9 mouse cellular contexts compared by ENCODE assay signal in genomic region chr3:92998691-92999090, GRCm38 (mm10). TPM values are rescaled to one million over a fixed set of nuclear protein-coding genes. Genes with fewer than 3 reads are reported as not detected.
DNase-seq lines count a peak whose midpoint lies in the region; ATAC-seq and TF ChIP-seq lines count a peak whose summit lies in the region.
"Had no signal": no experiment of that assay in that cellular context is flagged by ENCODE, and none has a peak within 500 bp of the region (broad histone marks: within the 10 kb centered on the region; RNA-seq: fewer than 3 reads in every experiment).

No protein-coding gene starts in this region.

- DNase-seq in 3T3-L1 (ENCODE audit: low read depth, low spot score) = peak; percentile 90
- peak; percentile 7 to 18 for DNase-seq in adrenal gland, postnatal 4 days (ENCODE audit: low spot score in 2 of 2)
- DNase-seq in heart, postnatal 10 days = peak; percentile 53 to 74
- DNase-seq in kidney, postnatal 36 days = peak; percentile 54 to 87
- DNase-seq in liver, embryonic 14.5 days (ENCODE audit: low read depth in 3 of 3, low spot score in 3 of 3) = peak in 1 of 3 experiments; percentile 3
- peak; percentile 19 for DNase-seq in ovary, adult 18-20 months (ENCODE audit: low spot score)
- DNase-seq in urinary bladder, adult 2 months (ENCODE audit: low spot score) = peak; percentile 42

- no peaks in the 10 kb centered on the region for H3K27me3 ChIP-seq in embryonic facial prominence, embryonic 12.5 days
- no peaks in the 10 kb centered on the region for H3K27me3 ChIP-seq in liver, embryonic 14.5 days (ENCODE audit: control insufficient read depth, insufficient read depth, low read length)

- no peaks in the 10 kb centered on the region for H3K9me3 ChIP-seq in embryonic facial prominence, embryonic 12.5 days
- H3K9me3 ChIP-seq in liver, embryonic 14.5 days (ENCODE audit: control insufficient read depth, low read length) = no peaks in the 10 kb centered on the region

- no peak for TF ChIP-seq EP300 in liver, embryonic 14.5 days (IDR thresholded peaks at IDR 0.05; ENCODE audit: low read depth)

- 4% methylated on average over 7 of the region's 7 CpGs for WGBS in embryonic facial prominence, embryonic 12.5 days
- 4% methylated on average over 7 of the region's 7 CpGs for WGBS in liver, embryonic 14.5 days (ENCODE audit: insufficient replicate concordance)

- H3K4me1 ChIP-seq in embryonic facial prominence, embryonic 12.5 days = no peaks in the 10 kb centered on the region
- H3K4me1 ChIP-seq in liver, embryonic 14.5 days (replicated peaks; ENCODE audit: control insufficient read depth in 2 of 2, insufficient read depth in 2 of 2, low read length in 1 of 2) = no peaks in the 10 kb centered on the region

- no peaks in the 10 kb centered on the region for H3K36me3 ChIP-seq in embryonic facial prominence, embryonic 12.5 days
- H3K36me3 ChIP-seq in liver, embryonic 14.5 days (replicated peaks; ENCODE audit: control insufficient read depth, insufficient read depth, low read depth) = no peaks in the 10 kb centered on the region

- H3K4me2 ChIP-seq in embryonic facial prominence, embryonic 12.5 days (replicated peaks) = no peak overlapping the region
- H3K4me2 ChIP-seq in liver, embryonic 14.5 days (ENCODE audit: low read depth) = no peak overlapping the region

- H3K9ac ChIP-seq in embryonic facial prominence, embryonic 12.5 days = no peak overlapping the region
- no peak overlapping the region for H3K9ac ChIP-seq in liver, embryonic 14.5 days (replicated peaks)

- no peak overlapping the region for H3K4me3 ChIP-seq in embryonic facial prominence, embryonic 12.5 days
- no peak overlapping the region for H3K4me3 ChIP-seq in liver, embryonic 14.5 days (ENCODE audit: insufficient read depth in 1 of 2, low read depth in 2 of 2, low read length in 2 of 2)

- peak; percentile 84 for TF ChIP-seq CTCF in liver, embryonic 14.5 days (IDR thresholded peaks at IDR 0.05; ENCODE audit: low read depth)

- 0 out of 2 replicates have a peak, but pooled peaks have one; percentile 47 for ATAC-seq in embryonic facial prominence, embryonic 12.5 days (ENCODE audit: insufficient number of reproducible peaks, insufficient read depth, low FRiP score, low TSS enrichment)
- no peak for ATAC-seq in liver, embryonic 14.5 days (ENCODE audit: insufficient read depth)

- H3K27ac ChIP-seq in embryonic facial prominence, embryonic 12.5 days = no peak overlapping the region
- no peak overlapping the region for H3K27ac ChIP-seq in liver, embryonic 14.5 days

- intact Hi-C loops in heart, postnatal 10 days (cut with DNase I) = no loop called here

RNA-seq across cellular contexts. Expression of gene Lce3f, which starts 6.7 kb away (rescaled TPM):
- not detected for total RNA-seq in adrenal gland, postnatal 4 days (2021)
- not detected in 2 replicates for polyA plus RNA-seq in embryonic facial prominence, embryonic 12.5 days (2016; fragmentation: Nextera tagmentation; extraction: Ambion mirVana)
- not detected for total RNA-seq in heart, postnatal 10 days (2021)
- not detected in 2 replicates for polyA plus RNA-seq in liver, embryonic 14.5 days (2012; rRNA removed)
- polyA plus RNA-seq in liver, embryonic 14.5 days (2014; fragmentation: Nextera tagmentation; extraction: Ambion mirVana) = not detected in 2 replicates
- polyA plus RNA-seq in urinary bladder, adult 2 months (2012; rRNA removed) = not detected in 2 replicates
- total RNA-seq: neutrophil, adult 5-6 weeks had no signal

RNA-seq across cellular contexts. Expression of gene Crct1, which starts 16.8 kb away (rescaled TPM):
- not detected for total RNA-seq in adrenal gland, postnatal 4 days (2021)
- not detected in 2 replicates for polyA plus RNA-seq in embryonic facial prominence, embryonic 12.5 days (2016; fragmentation: Nextera tagmentation; extraction: Ambion mirVana)
- not detected for total RNA-seq in heart, postnatal 10 days (2021)
- polyA plus RNA-seq in liver, embryonic 14.5 days (2012; rRNA removed) = not detected in 2 replicates
- polyA plus RNA-seq in liver, embryonic 14.5 days (2014; fragmentation: Nextera tagmentation; extraction: Ambion mirVana) = not detected in 2 replicates
- polyA plus RNA-seq in urinary bladder, adult 2 months (2012; rRNA removed) = not detected in 2 replicates
- total RNA-seq: neutrophil, adult 5-6 weeks had no signal

RNA-seq across cellular contexts. Expression of gene Lce1m, which starts 20.2 kb away (rescaled TPM):
- not detected for total RNA-seq in adrenal gland, postnatal 4 days (2021)
- polyA plus RNA-seq in embryonic facial prominence, embryonic 12.5 days (2016; fragmentation: Nextera tagmentation; extraction: Ambion mirVana) = not detected in 2 replicates
- total RNA-seq in heart, postnatal 10 days (2021) = not detected
- not detected in 2 replicates for polyA plus RNA-seq in liver, embryonic 14.5 days (2012; rRNA removed)
- polyA plus RNA-seq in liver, embryonic 14.5 days (2014; fragmentation: Nextera tagmentation; extraction: Ambion mirVana) = not detected in 2 replicates
- not detected in 2 replicates for polyA plus RNA-seq in urinary bladder, adult 2 months (2012; rRNA removed)
- total RNA-seq: neutrophil, adult 5-6 weeks had no signal

RNA-seq across cellular contexts. Expression of gene Lce3e, which starts 31.8 kb away (rescaled TPM):
- total RNA-seq in adrenal gland, postnatal 4 days (2021) = not detected
- not detected in 2 replicates for polyA plus RNA-seq in embryonic facial prominence, embryonic 12.5 days (2016; fragmentation: Nextera tagmentation; extraction: Ambion mirVana)
- total RNA-seq in heart, postnatal 10 days (2021) = not detected
- not detected in 2 replicates for polyA plus RNA-seq in liver, embryonic 14.5 days (2012; rRNA removed)
- polyA plus RNA-seq in liver, embryonic 14.5 days (2014; fragmentation: Nextera tagmentation; extraction: Ambion mirVana) = not detected in 2 replicates
- polyA plus RNA-seq in urinary bladder, adult 2 months (2012; rRNA removed) = not detected in 2 replicates
- total RNA-seq: neutrophil, adult 5-6 weeks had no signal

RNA-seq across cellular contexts. Expression of gene Lce3d, which starts 41.5 kb away (rescaled TPM):
- total RNA-seq in adrenal gland, postnatal 4 days (2021) = not detected
- not detected in 2 replicates for polyA plus RNA-seq in embryonic facial prominence, embryonic 12.5 days (2016; fragmentation: Nextera tagmentation; extraction: Ambion mirVana)
- total RNA-seq in heart, postnatal 10 days (2021) = not detected
- polyA plus RNA-seq in liver, embryonic 14.5 days (2012; rRNA removed) = not detected in 2 replicates
- polyA plus RNA-seq in liver, embryonic 14.5 days (2014; fragmentation: Nextera tagmentation; extraction: Ambion mirVana) = not detected in 2 replicates
- not detected in 2 replicates for polyA plus RNA-seq in urinary bladder, adult 2 months (2012; rRNA removed)
- total RNA-seq: neutrophil, adult 5-6 weeks had no signal
